Mouse (Mus musculus) liver, embryonic 16.5 days (tissue): ENCODE measurements around the gene Sptlc3. TPM values are rescaled to one million over a fixed set of nuclear protein-coding genes. Genes with fewer than 3 reads are reported as not detected.

Source experiments
- ATAC-seq: fragments of 200-750 bp; cut with Nextera tagmentation; 2 replicates; pipeline ENCODE4 v1.8.0; 2017; ENCODE audit warnings: low read depth, mild to moderate bottlenecking, moderate number of reproducible peaks, moderate library complexity
- H3K27ac ChIP-seq: fragments of 300-500 bp; sonication (generic); 2 replicates; pipeline ENCODE4 v1.5.1; 2014; ENCODE audit warnings: mild to moderate bottlenecking, low read length
- H3K27me3 ChIP-seq: fragments of 300-500 bp; sonication (generic); 2 replicates; pipeline ENCODE4 v1.6.1; 2014; ENCODE audit warnings: low read depth, low read length, mixed read lengths; ENCODE audit not compliant: control insufficient read depth, insufficient read depth
- H3K36me3 ChIP-seq: fragments of 300-500 bp; sonication (generic); 2 replicates; pipeline ENCODE4 v1.6.1; 2014; ENCODE audit warnings: mild to moderate bottlenecking; ENCODE audit not compliant: control insufficient read depth, insufficient read depth
- H3K4me1 ChIP-seq: fragments of 300-500 bp; sonication (generic); 2 replicates; pipeline ENCODE4 v1.6.1; 2014; ENCODE audit warnings: low read depth, low read length, mixed read lengths; ENCODE audit not compliant: control insufficient read depth
- H3K4me2 ChIP-seq: fragments of 300-500 bp; sonication (generic); 2 replicates; pipeline ENCODE4 v1.6.1; 2014; ENCODE audit warnings: low read depth, low read length, mixed read lengths
- H3K4me3 ChIP-seq: fragments of 300-500 bp; sonication (generic); 2 replicates; pipeline ENCODE4 v1.5.1; 2014; ENCODE audit warnings: low read depth, mild to moderate bottlenecking, low read length
- H3K9ac ChIP-seq: fragments of 300-500 bp; sonication (generic); 2 replicates; pipeline ENCODE4 v1.6.1; 2014; ENCODE audit warnings: low read depth, low read length
- H3K9me3 ChIP-seq: fragments of 300-500 bp; sonication (generic); replicated peaks from 2 replicates; pipeline ENCODE4 v1.6.1; 2016; ENCODE audit warnings: low read length; ENCODE audit not compliant: control insufficient read depth
- WGBS: fragments of 180-500 bp; shearing (Covaris S2); extraction: QIAGEN DNeasy Blood & Tissue Kit; methylation state at CpG from one replicate; pipeline ENCODE4 v1.1.7; 2014; ENCODE audit not compliant: insufficient replicate concordance; 5-methylcytosine and 5-hydroxymethylcytosine counted together
- polyA plus RNA-seq: library from polyadenylated mRNA; unstranded; fragments of >200 nt; fragmentation: Nextera tagmentation; extraction: Ambion mirVana; gene quantifications from 2 replicates; pipeline ENCODE4 v1.2.1, GENCODE M21; 2015

The Sptlc3 gene
- polyA plus RNA-seq = not detected in 2 replicates

DNA sequence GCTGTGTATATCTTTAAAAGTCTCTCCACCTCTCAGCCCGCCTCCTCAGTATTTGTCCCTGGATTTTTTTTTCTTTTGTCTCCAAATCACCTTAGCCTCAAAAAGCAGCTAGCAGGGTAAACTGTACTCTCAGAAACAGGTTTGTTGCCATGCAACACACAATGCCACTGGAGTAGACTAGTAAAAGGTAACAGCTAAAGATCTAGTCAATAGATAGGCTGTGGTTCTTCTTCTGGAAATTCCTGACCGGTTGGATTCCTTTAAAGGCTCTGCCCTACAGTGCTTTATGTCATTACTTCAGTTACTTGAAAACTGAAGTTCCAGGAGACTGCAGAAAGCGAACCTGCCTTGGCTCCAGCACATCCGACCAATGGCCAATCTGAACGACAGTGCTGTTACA is at the start of gene Sptlc3:
Sptlc3 (plus strand) TSS at position 78 of the 400 bp plus-strand sequence.
- WGBS = 34% methylated on average over 5 of the region's 5 CpGs
- H3K4me3 ChIP-seq = no peak within 1 kb of the TSS
- no peak for ATAC-seq
- no peaks in the 10 kb centered on the region for H3K27me3 ChIP-seq
- H3K27ac ChIP-seq = no peak within 1 kb of the TSS
- H3K9me3 ChIP-seq = no peaks in the 10 kb centered on the region
- no peak within 1 kb of the TSS for H3K9ac ChIP-seq
- H3K4me1 ChIP-seq = no peaks in the 10 kb centered on the region
- H3K36me3 ChIP-seq = no peaks in the 10 kb centered on the region
- no peak within 1 kb of the TSS for H3K4me2 ChIP-seq

- H3K4me2 ChIP-seq = no peak overlapping the region
- H3K4me3 ChIP-seq = no peak overlapping the region
- no peaks in the 10 kb centered on the region for H3K27me3 ChIP-seq
- no peak overlapping the region for H3K9ac ChIP-seq
- no peak for ATAC-seq
- H3K27ac ChIP-seq = no peak overlapping the region
- no peaks in the 10 kb centered on the region for H3K36me3 ChIP-seq
- no peaks in the 10 kb centered on the region for H3K9me3 ChIP-seq
- 59% methylated on average over 4 of the region's 4 CpGs for WGBS
- H3K4me1 ChIP-seq = no peaks in the 10 kb centered on the region
These were observed 26.0 kb upstream of the Sptlc3 start for GRCm38 (mm10) chr2:139467726-139468125.

- Histone ChIP-seq H3K27me3 (no peaks in the 10 kb centered on the region), H3K9ac (no peak overlapping the region), H3K4me2 (no peak overlapping the region), H3K27ac (no peak overlapping the region), H3K4me3 (no peak overlapping the region), H3K4me1 (no peaks in the 10 kb centered on the region), H3K9me3 (no peaks in the 10 kb centered on the region), H3K36me3 (no peaks in the 10 kb centered on the region)
- ATAC-seq = no peak
- WGBS = 23% methylated on average over 5 of the region's 5 CpGs
These were observed 5.0 kb upstream of the Sptlc3 start for GRCm38 (mm10) chr2:139488708-139489107.

- Histone ChIP-seq H3K36me3 (no peaks in the 10 kb centered on the region), H3K27ac (no peak overlapping the region), H3K4me3 (no peak overlapping the region), H3K4me1 (no peaks in the 10 kb centered on the region), H3K9ac (no peak overlapping the region), H3K9me3 (no peaks in the 10 kb centered on the region), H3K4me2 (no peak overlapping the region), H3K27me3 (no peaks in the 10 kb centered on the region)
- no peak for ATAC-seq
- 25% methylated on average over 5 of the region's 5 CpGs for WGBS
These were observed 916 bp downstream of the Sptlc3 start for GRCm38 (mm10) chr2:139494629-139495028.

DNA sequence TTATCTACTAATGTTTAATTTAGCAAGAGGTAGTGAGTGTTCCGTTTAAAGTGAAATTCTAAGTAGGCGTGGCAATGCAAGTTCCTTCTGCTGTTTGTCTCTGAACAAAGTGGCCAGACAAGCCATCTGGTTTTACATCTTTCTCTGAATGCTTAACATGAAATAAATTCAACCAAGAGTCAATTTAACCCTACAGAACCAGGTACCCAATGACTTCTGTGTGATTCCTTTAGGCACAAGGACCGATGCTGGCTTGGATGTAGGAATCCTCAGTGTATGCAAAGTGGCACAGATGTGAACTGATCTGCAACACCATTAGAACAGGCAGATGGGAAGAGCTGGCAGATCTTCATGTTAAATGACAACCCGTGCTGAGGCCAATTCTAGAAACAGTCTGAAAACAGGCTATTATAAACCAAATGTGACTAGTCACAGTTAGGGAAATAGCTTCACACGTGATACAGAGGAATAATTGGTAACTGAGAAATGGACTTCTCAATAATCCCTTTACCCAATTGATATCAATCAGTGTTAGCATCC is 68.3 kb downstream of the Sptlc3 start:
- Histone ChIP-seq H3K9ac (no peak overlapping the region), H3K4me2 (no peak overlapping the region), H3K27me3 (no peaks in the 10 kb centered on the region), H3K36me3 (no peaks in the 10 kb centered on the region), H3K9me3 (no peaks in the 10 kb centered on the region), H3K4me1 (no peaks in the 10 kb centered on the region), H3K4me3 (no peak overlapping the region), H3K27ac (no peak overlapping the region)
- ATAC-seq = no peak
- 57% methylated on average over 5 of the region's 5 CpGs for WGBS

DNA sequence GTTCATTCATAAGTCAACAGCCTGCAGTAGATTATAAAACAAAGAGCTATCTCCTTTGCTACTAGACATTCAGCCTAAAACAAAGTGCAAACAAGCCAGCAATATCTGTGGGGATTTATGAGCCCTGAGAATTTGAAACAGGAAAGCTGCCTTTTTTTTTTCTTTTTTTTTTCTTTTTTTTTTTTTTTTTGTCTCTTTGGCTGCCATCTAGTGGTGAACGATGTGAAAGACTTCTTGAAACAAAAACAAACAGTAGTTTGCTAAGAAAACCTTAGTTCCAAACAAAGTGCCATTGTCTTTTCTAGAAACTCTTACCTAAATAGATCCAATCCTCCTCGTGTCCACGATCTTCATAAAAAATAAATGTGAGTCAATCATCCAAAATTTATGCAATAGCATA is 85.6 kb downstream of the Sptlc3 start:
- 1% methylated on average over 3 of the region's 3 CpGs for WGBS
- no peak overlapping the region for H3K27ac ChIP-seq

DNA sequence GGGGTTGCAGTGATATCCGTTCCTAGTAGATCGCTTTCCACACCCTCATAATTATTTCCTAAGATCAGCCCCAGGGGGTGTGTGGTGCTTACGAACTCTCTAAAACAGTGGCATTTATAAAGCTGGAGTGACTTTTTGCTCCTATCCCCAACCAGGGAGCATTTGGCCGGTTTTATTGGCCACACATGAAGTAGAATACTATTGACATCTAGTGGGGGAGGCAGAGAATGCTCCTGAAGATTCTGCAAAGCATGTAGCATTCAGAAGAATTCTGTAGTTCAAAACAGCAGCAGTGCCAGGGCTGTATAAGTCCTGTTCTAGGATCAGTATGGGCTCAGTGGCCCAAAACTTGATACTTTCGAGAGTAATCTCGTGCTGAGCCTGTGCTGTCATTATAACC is 89.1 kb downstream of the Sptlc3 start:
- Histone ChIP-seq H3K4me3 (no peak overlapping the region), H3K36me3 (no peaks in the 10 kb centered on the region), H3K4me1 (no peaks in the 10 kb centered on the region), H3K9me3 (no peaks in the 10 kb centered on the region), H3K27ac (no peak overlapping the region), H3K4me2 (no peak overlapping the region), H3K27me3 (no peaks in the 10 kb centered on the region), H3K9ac (no peak overlapping the region)
- ATAC-seq = no peak
- WGBS = 50% methylated on average over 6 of the region's 6 CpGs

More for the DNA sequence above, 85.6 kb downstream of the Sptlc3 start:
- Histone ChIP-seq H3K4me1 (no peaks in the 10 kb centered on the region), H3K36me3 (no peaks in the 10 kb centered on the region), H3K4me2 (no peak overlapping the region), H3K9me3 (no peaks in the 10 kb centered on the region), H3K27me3 (no peaks in the 10 kb centered on the region), H3K9ac (no peak overlapping the region), H3K4me3 (no peak overlapping the region)
- no peak for ATAC-seq

DNA sequence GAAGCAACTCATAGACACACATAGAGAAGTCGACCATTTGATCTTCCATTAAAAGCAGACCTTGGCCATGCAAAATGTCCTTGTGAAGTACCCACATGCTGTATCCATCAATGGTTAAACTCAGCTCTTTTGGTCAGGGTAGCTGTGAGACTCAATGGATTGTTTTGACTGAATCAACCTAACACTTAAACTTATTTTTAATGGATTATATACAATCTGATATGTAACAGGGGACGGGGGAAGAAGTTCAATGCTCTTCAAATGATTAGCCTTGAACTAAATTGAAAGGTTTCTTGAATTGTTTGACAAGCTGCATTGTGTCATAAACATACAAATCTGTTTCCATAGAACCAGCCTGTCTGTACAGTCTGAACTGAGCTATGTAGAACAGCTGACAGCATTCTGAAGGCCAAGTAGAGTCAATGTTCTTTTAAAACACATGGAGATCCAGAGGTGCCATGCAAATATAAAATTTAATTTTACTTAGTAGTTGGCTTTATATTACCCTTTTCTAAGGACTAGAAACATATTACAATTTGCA is 94.0 kb downstream of the Sptlc3 start:
- H3K4me1 ChIP-seq = no peaks in the 10 kb centered on the region
- H3K27me3 ChIP-seq = no peaks in the 10 kb centered on the region
- H3K9me3 ChIP-seq = no peaks in the 10 kb centered on the region
- no peak for ATAC-seq
- no peak overlapping the region for H3K4me2 ChIP-seq
- H3K36me3 ChIP-seq = no peaks in the 10 kb centered on the region
- WGBS = 60% methylated on average over 2 of the region's 2 CpGs
- H3K27ac ChIP-seq = no peak overlapping the region
- no peak overlapping the region for H3K4me3 ChIP-seq
- no peak overlapping the region for H3K9ac ChIP-seq

DNA sequence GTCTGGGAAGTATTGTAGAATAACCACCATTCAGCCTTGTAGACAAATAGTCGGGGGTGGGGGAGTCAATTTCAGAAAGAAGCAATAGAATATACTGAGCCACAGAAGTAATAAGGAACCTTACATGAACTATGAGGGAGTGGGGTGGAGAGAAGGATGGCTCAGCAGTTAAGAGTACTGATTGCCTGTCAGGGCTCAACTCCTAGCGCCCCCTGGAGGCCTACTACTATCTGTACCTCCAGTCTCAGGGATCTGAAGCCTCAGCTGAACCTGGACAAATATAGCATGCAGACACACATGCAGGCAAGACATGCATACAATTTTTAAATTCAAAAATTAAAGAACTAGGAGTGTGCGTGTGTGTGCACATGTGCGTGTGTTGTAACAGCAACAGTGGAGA is 96.2 kb downstream of the Sptlc3 start:
- no peak for ATAC-seq
- 40% methylated on average over 4 of the region's 4 CpGs for WGBS

More for the DNA sequence above, 96.2 kb downstream of the Sptlc3 start:
- no peaks in the 10 kb centered on the region for H3K4me1 ChIP-seq
- H3K27me3 ChIP-seq = no peaks in the 10 kb centered on the region
- H3K36me3 ChIP-seq = no peaks in the 10 kb centered on the region
- no peak overlapping the region for H3K4me3 ChIP-seq
- H3K9ac ChIP-seq = no peak overlapping the region
- no peak overlapping the region for H3K27ac ChIP-seq
- no peaks in the 10 kb centered on the region for H3K9me3 ChIP-seq
- H3K4me2 ChIP-seq = no peak overlapping the region
